Mouse (Mus musculus) monocyte, adult 59 days (primary cell): ENCODE measurements around the gene Zbtb25. TPM values are rescaled to one million over a fixed set of nuclear protein-coding genes. Genes with fewer than 3 reads are reported as not detected.

ENCODE experiments used
- total RNA-seq, 2 experiments: library from RNA; stranded (reverse); gene quantifications; one replicate each; pipeline ENCODE4 v1.2.4; 2023

The Zbtb25 gene
- 10 to 100 TPM in 1 of 2 experiments, 1 to 10 TPM in 1; 9.5 to 12.8 TPM for total RNA-seq

DNA sequence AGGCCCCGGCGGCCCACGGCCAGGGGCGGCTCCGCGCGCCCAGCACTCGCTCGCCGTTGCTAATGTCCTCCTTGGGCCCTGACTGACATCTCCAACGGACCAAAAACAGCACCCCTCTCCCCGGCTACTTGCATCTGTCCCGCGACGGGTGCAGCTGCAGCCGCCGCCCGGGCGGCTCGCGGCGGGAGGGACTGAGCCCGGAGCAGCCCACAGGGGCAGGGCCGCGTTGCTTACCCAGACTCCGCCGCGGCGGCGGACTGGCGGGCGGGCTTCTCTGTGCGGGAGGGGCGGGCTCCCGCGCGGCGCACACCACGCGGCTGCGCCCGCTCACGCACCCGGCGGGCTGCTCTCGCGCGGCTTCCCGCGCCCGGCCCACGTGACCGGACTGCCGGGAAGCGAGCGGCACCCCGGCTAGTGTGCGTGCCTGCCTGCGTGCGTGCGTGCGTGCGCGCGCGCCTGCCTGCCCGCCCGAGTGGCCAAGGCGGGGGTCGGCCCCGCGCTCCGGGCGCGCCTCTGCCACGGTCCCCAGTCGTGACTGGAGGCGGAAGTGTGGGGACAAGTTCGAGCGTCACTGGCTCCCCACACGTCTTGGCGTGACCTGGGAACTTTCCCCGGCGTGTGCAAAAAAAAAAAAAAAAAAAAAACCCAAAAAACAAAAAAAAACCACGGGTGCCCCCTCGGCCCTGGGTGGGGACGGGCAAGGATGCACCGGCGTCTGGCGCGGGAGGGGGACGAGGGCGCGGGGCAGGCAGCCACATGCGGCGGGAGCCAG is at the start of gene Zbtb25:
Zbtb25 (minus strand) TSS at position 397 of the 772 bp plus-strand sequence.

GRCm38 (mm10) chr12:76417433-76417854 is 48.0 kb upstream of the Zbtb25 start, which contains the start of gene Ppp1r36:
Ppp1r36 (plus strand) TSS chr12:76417538.

GRCm38 (mm10) chr12:76403886-76404537 is 34.6 kb upstream of the Zbtb25 start, which contains the start of gene Hspa2:
Hspa2 (plus strand) TSS chr12:76404176.

GRCm38 (mm10) chr12:76369978-76370830 is 802 bp upstream of the Zbtb25 start, which contains the start of gene Zbtb1:
Zbtb1 (plus strand) TSS chr12:76370266.

DNA sequence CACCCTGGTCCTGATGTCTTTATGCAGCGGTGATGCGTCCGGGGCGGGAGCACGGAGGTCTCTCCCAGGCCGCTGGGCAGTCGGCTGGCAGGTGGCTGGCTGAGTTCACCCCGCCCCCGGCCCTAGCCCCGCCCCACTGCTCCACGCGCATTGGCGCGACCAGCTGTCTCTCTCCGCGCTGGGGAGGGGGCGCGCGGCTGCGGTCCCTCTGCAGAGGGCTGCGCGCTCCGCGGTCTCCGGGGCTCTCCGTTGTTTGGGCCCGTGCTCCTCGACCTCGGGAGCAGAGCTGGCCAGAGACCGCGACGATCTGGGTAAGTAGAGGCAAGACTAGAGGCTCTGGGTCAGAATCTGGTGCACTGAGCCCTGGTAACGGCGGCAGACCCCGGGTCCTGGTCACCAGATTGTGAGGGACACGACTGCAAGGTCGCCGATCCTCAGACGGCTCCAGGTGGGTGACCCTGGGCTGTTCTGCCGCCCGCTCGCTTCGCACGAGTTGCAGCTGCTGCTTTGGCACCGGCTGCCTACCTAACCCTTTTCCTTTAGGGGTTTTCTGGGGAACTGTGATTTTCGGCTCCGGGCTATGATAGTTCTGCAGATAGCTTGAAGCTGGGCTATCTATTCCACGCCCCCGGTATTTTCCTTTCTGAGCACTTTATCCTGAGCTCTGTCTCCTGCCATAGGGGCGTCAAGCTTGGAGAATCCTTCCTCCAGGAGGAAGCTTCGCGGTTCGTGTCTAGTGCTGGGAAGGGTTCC is 44.5 kb downstream of the Zbtb25 start, which contains the start of gene Akap5:
Akap5 (plus strand) TSS at position 213 of the 753 bp plus-strand sequence.

Other genes with a start within 250 kb of the Zbtb25 start
- gene Esr2, start 192.3 kb downstream of the Zbtb25 start, total RNA-seq: not detected
- gene Tex21, start 122.9 kb downstream of the Zbtb25 start, total RNA-seq: not detected
- 10 to 100 TPM in 1 of 2 experiments, 1 to 10 TPM in 1; 9.9 to 13.7 TPM for gene Mthfd1, start 114.3 kb downstream of the Zbtb25 start, total RNA-seq
- gene Akap5, start 44.7 kb downstream of the Zbtb25 start, total RNA-seq: under 1 TPM; 0.24 to 0.33 TPM
- gene Zbtb1, start 664 bp upstream of the Zbtb25 start, total RNA-seq: 10 to 100 TPM; 10.2 to 11.0 TPM
- 1 to 10 TPM; 7.3 to 9.1 TPM for gene Hspa2, start 34.6 kb upstream of the Zbtb25 start, total RNA-seq
- gene Ppp1r36, start 47.9 kb upstream of the Zbtb25 start, total RNA-seq: not detected
- 100 to 1,000 TPM; 112 to 121 TPM for gene Plekhg3, start 161.3 kb upstream of the Zbtb25 start, total RNA-seq